In the genomic region with DNA sequence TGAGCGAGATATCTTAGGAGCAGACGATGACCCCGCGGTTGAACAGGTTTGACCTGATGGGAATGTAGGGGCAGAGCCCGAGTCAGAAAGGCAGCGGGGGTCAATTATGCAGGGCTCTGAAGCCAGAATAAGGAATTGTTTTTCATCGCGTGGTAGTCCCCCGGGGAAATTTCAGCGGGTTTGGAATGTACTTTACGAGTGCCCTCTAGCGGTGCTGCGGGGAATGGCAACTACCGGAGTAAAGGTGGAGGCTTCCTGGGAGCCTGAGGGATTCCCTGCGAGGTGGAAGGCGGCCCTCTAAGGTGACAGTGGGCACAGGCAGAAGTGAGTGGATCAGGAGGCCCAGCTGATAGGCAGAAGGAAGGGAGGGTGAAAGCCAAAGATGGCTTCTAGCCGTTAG, we compare ENCODE assay signal across 8 mouse cellular contexts.
DNase-seq lines count a peak whose midpoint lies in the region; ATAC-seq lines count a peak whose summit lies in the region.

No protein-coding gene starts in this region.

- peak overlapping the region; percentile 68 for H3K4me2 ChIP-seq in hindbrain, embryonic 16.5 days (ENCODE audit: low read length)

- intact Hi-C loops in left cerebral cortex, postnatal 25 days (cut with DNase I): loop anchor here (1.0 to 2.0 kb wide), 2 partner anchors 62 to 75 kb away; no protein-coding TSS in a partner anchor

- WGBS in hindbrain, embryonic 16.5 days: 1% methylated on average over 17 of the region's 17 CpGs
- WGBS in midbrain, embryonic 10.5 days: 3% methylated on average over 17 of the region's 17 CpGs

- peaks cover 32% of the 10 kb centered on the region for H3K4me1 ChIP-seq in hindbrain, embryonic 16.5 days (ENCODE audit: control insufficient read depth, insufficient read depth, low read depth, low read length)
- H3K4me1 ChIP-seq in midbrain, embryonic 10.5 days: peaks cover 52% of the 10 kb centered on the region

- no peaks in the 10 kb centered on the region for H3K36me3 ChIP-seq in hindbrain, embryonic 16.5 days (ENCODE audit: control insufficient read depth, insufficient read depth, low read length)
- no peaks in the 10 kb centered on the region for H3K36me3 ChIP-seq in midbrain, embryonic 10.5 days

- H3K27ac ChIP-seq in hindbrain, embryonic 16.5 days (ENCODE audit: low read depth, low read length): no peak overlapping the region
- peak overlapping the region; percentile 42; the same call in 1 of the 2 replicates for H3K27ac ChIP-seq in midbrain, embryonic 10.5 days (replicated peaks)

- ATAC-seq in hindbrain, embryonic 16.5 days: no peak

- H3K9me3 ChIP-seq in hindbrain, embryonic 16.5 days (ENCODE audit: control insufficient read depth, low read length): no peaks in the 10 kb centered on the region
- H3K9me3 ChIP-seq in midbrain, embryonic 10.5 days (replicated peaks): no peaks in the 10 kb centered on the region

- H3K4me3 ChIP-seq in hindbrain, embryonic 16.5 days (ENCODE audit: low read length): peak overlapping the region; percentile 36
- H3K4me3 ChIP-seq in midbrain, embryonic 10.5 days: peak overlapping the region; percentile 50

- H3K27me3 ChIP-seq in hindbrain, embryonic 16.5 days (replicated peaks; ENCODE audit: control insufficient read depth, insufficient read depth, low read length): peaks cover 20% of the 10 kb centered on the region
- H3K27me3 ChIP-seq in midbrain, embryonic 10.5 days (ENCODE audit: low read depth, poor library complexity, severe bottlenecking): peaks cover 61% of the 10 kb centered on the region

- peak; percentile 47 for DNase-seq in WW6 (ENCODE audit: low read depth, low spot score)
- peak; percentile 93 to 96 for DNase-seq in cerebellum, postnatal 10 days
- peak; percentile 78 to 91 for DNase-seq in frontal cortex, postnatal 36 days (ENCODE audit: low spot score in 2 of 2)
- DNase-seq in left cerebral cortex, postnatal 25 days (ENCODE audit: low spot score in 2 of 2): peak; percentile 82
- peak; percentile 85 for DNase-seq in midbrain, embryonic 10.5 days (ENCODE audit: low spot score)
- peak; percentile 47 to 57 for DNase-seq in right cerebral cortex, postnatal 36 days (ENCODE audit: low spot score in 2 of 2)
- peak; percentile 71 to 80 for DNase-seq in urinary bladder, postnatal 36 days (ENCODE audit: low spot score in 2 of 2)

- peak overlapping the region; percentile 49 for H3K9ac ChIP-seq in hindbrain, embryonic 16.5 days (ENCODE audit: low read depth, low read length)
